15 mouse cellular contexts compared by ENCODE assay signal in genomic region chr9:111440446-111440845, GRCm38 (mm10). TPM values are rescaled to one million over a fixed set of nuclear protein-coding genes. Genes with fewer than 3 reads are reported as not detected.
DNase-seq lines count a peak whose midpoint lies in the region; ATAC-seq lines count a peak whose summit lies in the region.
"Had no signal": no experiment of that assay in that cellular context is flagged by ENCODE, and none has a peak within 500 bp of the region (broad histone marks: within the 10 kb centered on the region; RNA-seq: fewer than 3 reads in every experiment).

No protein-coding gene starts in this region.

- H3K4me2 ChIP-seq in hindbrain, embryonic 14.5 days (replicated peaks), result peak overlapping the region; percentile 66
- peak overlapping the region; percentile 82; the same call in 1 of the 2 replicates for H3K4me2 ChIP-seq in neural tube, embryonic 12.5 days (replicated peaks)
- H3K4me2 ChIP-seq: liver, embryonic 11.5 days; lung, embryonic 15.5 days had no signal

- no peaks in the 10 kb centered on the region for H3K36me3 ChIP-seq in hindbrain, embryonic 14.5 days (replicated peaks; ENCODE audit: control insufficient read depth, insufficient read depth)
- H3K36me3 ChIP-seq in hindbrain, embryonic 10.5 days, result no peaks in the 10 kb centered on the region
- H3K36me3 ChIP-seq in neural tube, embryonic 12.5 days, result no peaks in the 10 kb centered on the region
- H3K36me3 ChIP-seq: G1E; lung, embryonic 15.5 days had no signal

- no peaks in the 10 kb centered on the region for H3K9me3 ChIP-seq in hindbrain, embryonic 14.5 days (ENCODE audit: control insufficient read depth, low read length)
- no peaks in the 10 kb centered on the region for H3K9me3 ChIP-seq in hindbrain, embryonic 10.5 days
- no peaks in the 10 kb centered on the region for H3K9me3 ChIP-seq in neural tube, embryonic 12.5 days
- H3K9me3 ChIP-seq: lung, embryonic 15.5 days had no signal

- ATAC-seq in hindbrain, embryonic 14.5 days (ENCODE audit: low FRiP score), result no peak
- ATAC-seq in neural tube, embryonic 12.5 days (ENCODE audit: low FRiP score, low read depth), result no peak
- ATAC-seq: forebrain, embryonic 14.5 days had no signal

- H3K4me3 ChIP-seq in hindbrain, embryonic 14.5 days (replicated peaks; ENCODE audit: low read length), result peak overlapping the region; percentile 49; the same call in 1 of the 2 replicates
- no peak overlapping the region for H3K4me3 ChIP-seq in hindbrain, embryonic 10.5 days
- H3K4me3 ChIP-seq in neural tube, embryonic 12.5 days, result no peak overlapping the region
- H3K4me3 ChIP-seq: lung, embryonic 15.5 days had no signal

- no peaks in the 10 kb centered on the region for H3K4me1 ChIP-seq in hindbrain, embryonic 14.5 days (replicated peaks; ENCODE audit: control insufficient read depth, insufficient read depth, low read length)
- peaks cover 14% of the 10 kb centered on the region for H3K4me1 ChIP-seq in hindbrain, embryonic 10.5 days (replicated peaks)
- peaks cover 7% of the 10 kb centered on the region; the same call in 1 of the 2 replicates for H3K4me1 ChIP-seq in neural tube, embryonic 12.5 days

- DNase-seq in hindbrain, embryonic 14.5 days (ENCODE audit: low spot score), result no peak
- no peak for DNase-seq in hindbrain, embryonic 10.5 days (ENCODE audit: low spot score)
- no peak for DNase-seq in neural tube, embryonic 10.5 days (ENCODE audit: extremely low spot score, low spot score)
- DNase-seq in kidney, postnatal 10 days, result peak; percentile 50
- DNase-seq in layer of hippocampus, postnatal 10 days (ENCODE audit: low spot score in 2 of 2), result no peak
- DNase-seq in thymus, postnatal 14 days, result no peak
- DNase-seq: cerebellum, adult 18-20 months; heart, adult 18-20 months; thymus, adult 2 months had no signal

- H3K9ac ChIP-seq in hindbrain, embryonic 14.5 days, result no peak overlapping the region
- no peak overlapping the region for H3K9ac ChIP-seq in neural tube, embryonic 12.5 days
- H3K9ac ChIP-seq: lung, embryonic 15.5 days had no signal

- H3K27me3 ChIP-seq in hindbrain, embryonic 14.5 days (ENCODE audit: control insufficient read depth, insufficient read depth, low read length), result peaks cover 22% of the 10 kb centered on the region; the same call in 1 of the 2 replicates
- H3K27me3 ChIP-seq in hindbrain, embryonic 10.5 days (ENCODE audit: insufficient read depth, poor library complexity, severe bottlenecking), result peaks cover 55% of the 10 kb centered on the region
- peaks cover 22% of the 10 kb centered on the region for H3K27me3 ChIP-seq in neural tube, embryonic 12.5 days (replicated peaks)

- 79% methylated on average over 6 of the region's 6 CpGs for WGBS in hindbrain, embryonic 14.5 days
- 79% methylated on average over 6 of the region's 6 CpGs for WGBS in hindbrain, embryonic 10.5 days
- 81% methylated on average over 6 of the region's 6 CpGs for WGBS in neural tube, embryonic 12.5 days

- H3K27ac ChIP-seq in hindbrain, embryonic 14.5 days, result no peak overlapping the region
- H3K27ac ChIP-seq in hindbrain, embryonic 10.5 days, result no peak overlapping the region
- H3K27ac ChIP-seq in neural tube, embryonic 12.5 days, result no peak overlapping the region
- H3K27ac ChIP-seq: lung, embryonic 15.5 days had no signal

RNA-seq across cellular contexts. Expression of gene Dclk3, which starts 1.6 kb away (rescaled TPM):
- 6.2 and 7.1 TPM in 2 replicates for polyA plus RNA-seq in hindbrain, embryonic 14.5 days (2014; fragmentation: Nextera tagmentation; extraction: Ambion mirVana)
- polyA plus RNA-seq in hindbrain, embryonic 10.5 days (2016; fragmentation: Nextera tagmentation; extraction: Ambion mirVana), result 0.30 and 0.35 TPM in 2 replicates
- polyA plus RNA-seq in neural tube, embryonic 12.5 days (2016; fragmentation: Nextera tagmentation; extraction: Ambion mirVana), result 6.7 and 7.6 TPM in 2 replicates
- 10 to 100 TPM in 1 of 2 experiments, 1 to 10 TPM in 1; 8.6 to 10.6 TPM for total RNA-seq in layer of hippocampus, postnatal 10 days (2021)
- total RNA-seq: megakaryocyte, adult 5-6 weeks had no signal
- polyA plus RNA-seq: G1E had no signal
